Mouse (Mus musculus) heart, adult 2 months (tissue): ENCODE measurements around the gene Lamb3.

Source experiments
- CTCF ChIP-seq: fragments of 200-600 bp; IDR thresholded peaks from 2 replicates; pipeline ENCODE4 v1.8.1; 2022; ENCODE audit warnings: antibody characterized with exemption, mild to moderate bottlenecking, moderate library complexity
- EP300 ChIP-seq: fragments of 200-500 bp; IDR thresholded peaks from 2 replicates; pipeline ENCODE4 v1.6.1; 2011; ENCODE audit warnings: low read depth, low read length, control low read depth; ENCODE audit not compliant: insufficient read depth
- POLR2A ChIP-seq: fragments of 200-500 bp; IDR thresholded peaks from 2 replicates; pipeline ENCODE4 v1.6.1; 2011; ENCODE audit warnings: mild to moderate bottlenecking, low read depth, low read length, control low read depth; ENCODE audit not compliant: insufficient read depth

DNA sequence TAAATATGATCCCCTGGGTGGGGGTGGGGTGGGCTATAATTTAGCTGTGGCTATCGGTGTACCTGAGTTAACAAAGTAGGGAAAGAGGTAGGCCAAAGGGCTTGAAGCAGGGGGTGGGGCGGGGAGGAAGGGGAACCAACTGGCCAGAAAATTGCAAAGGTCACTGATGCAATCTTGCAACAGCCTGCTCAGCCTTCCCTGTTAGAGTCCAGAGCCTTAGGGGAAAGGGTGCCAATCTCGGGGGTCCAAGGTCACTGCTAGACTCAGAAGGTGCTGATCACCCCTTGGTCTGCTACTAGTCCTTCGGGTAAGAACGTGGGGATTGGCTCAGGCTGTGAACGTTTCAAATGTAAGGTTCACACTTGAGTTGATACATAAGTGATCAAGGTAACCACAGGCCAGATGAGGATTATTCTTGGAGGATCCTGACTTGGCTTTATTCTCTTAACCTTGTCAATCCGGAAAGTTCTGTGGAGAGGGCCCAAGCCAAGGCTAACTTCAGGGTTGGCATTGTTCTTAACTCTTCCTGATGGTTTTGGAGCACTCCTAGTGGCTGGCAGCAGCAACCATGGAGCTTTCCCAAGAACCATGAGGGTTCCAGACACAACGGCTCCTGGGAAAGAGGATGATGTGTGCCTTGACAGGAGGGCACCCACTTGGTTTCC is 67.0 kb downstream of the Lamb3 start:
- peak; percentile 19; the same call in 1 of the 2 replicates for TF ChIP-seq CTCF
- TF ChIP-seq EP300: no peak
- TF ChIP-seq POLR2A: no peak
